Mouse (Mus musculus) cerebellum, adult 2 months (tissue): ENCODE data around the gene Gm10134. TPM values are rescaled to one million over a fixed set of nuclear protein-coding genes. Genes with fewer than 3 reads are reported as not detected.

ENCODE experiments used
- DNase-seq, 2 experiments: peaks; one replicate each; pipeline ENCODE4 v3.0.0; 2021
- H3K27ac ChIP-seq: fragments of 200-500 bp; 2 replicates; pipeline ENCODE4 v1.5.1; 2012; ENCODE audit warnings: low read length, control low read depth, inconsistent platforms; ENCODE audit not compliant: insufficient read depth
- H3K27me3 ChIP-seq: fragments of 200-500 bp; 2 replicates; pipeline ENCODE4 v1.6.1; 2012; ENCODE audit warnings: inconsistent platforms, mild to moderate bottlenecking, low read length, moderate library complexity; ENCODE audit not compliant: control insufficient read depth, insufficient read depth
- H3K4me1 ChIP-seq: fragments of 200-500 bp; 2 replicates; pipeline ENCODE4 v1.6.1; 2011; ENCODE audit warnings: low read length; ENCODE audit not compliant: control insufficient read depth, insufficient read depth
- H3K4me3 ChIP-seq: fragments of 200-500 bp; replicated peaks from 2 replicates; pipeline ENCODE3; 2011; ENCODE audit warnings: mild to moderate bottlenecking, low read depth, low read length, control low read depth; ENCODE audit not compliant: insufficient read depth
- CTCF ChIP-seq: fragments of 200-500 bp; IDR thresholded peaks from 2 replicates; pipeline ENCODE4 v1.5.1; 2011; ENCODE audit warnings: low read depth, mild to moderate bottlenecking, control low read depth, low read length, moderate library complexity, borderline replicate concordance; ENCODE audit not compliant: insufficient read depth
- POLR2A ChIP-seq: fragments of 200-500 bp; IDR thresholded peaks from 2 replicates; pipeline ENCODE4 v1.6.1; 2011; ENCODE audit warnings: low read length, control low read depth, borderline replicate concordance; ENCODE audit not compliant: insufficient read depth
- WGBS: fragments of 180-500 bp; shearing (Covaris S2); methylation state at CpG from one replicate; pipeline ENCODE4 v1.1.7; 2018; 5-methylcytosine and 5-hydroxymethylcytosine counted together
- polyA plus RNA-seq: library from polyadenylated mRNA; depleted of rRNA; stranded (reverse); fragments of >200 nt; gene quantifications from 2 replicates; pipeline ENCODE4 v1.2.3, GENCODE M21; 2012

Gm10134 gene
- polyA plus RNA-seq, 1 experiment = not detected

GRCm38 (mm10) chr2:28512798-28513401 lies 7.0 kb downstream of the Gm10134 start, which contains the start of gene Ralgds:
TSS of gene Ralgds (plus strand) at chr2:28513125.
- H3K27me3 ChIP-seq = no peaks in the 10 kb centered on the region
- DNase-seq = peak; percentile 84 to 88
- peaks cover 19% of the 10 kb centered on the region for H3K4me1 ChIP-seq
- under 1% methylated on average over 70 of the region's 71 CpGs for WGBS
- TF ChIP-seq CTCF = peak; percentile 52; the same call in 1 of the 2 replicates
- TF ChIP-seq POLR2A = peak; percentile 51; the same call in 1 of the 2 replicates
- peak within 1 kb of the TSS; percentile 79 for H3K27ac ChIP-seq
- H3K4me3 ChIP-seq = peak within 1 kb of the TSS; percentile 57

DNA sequence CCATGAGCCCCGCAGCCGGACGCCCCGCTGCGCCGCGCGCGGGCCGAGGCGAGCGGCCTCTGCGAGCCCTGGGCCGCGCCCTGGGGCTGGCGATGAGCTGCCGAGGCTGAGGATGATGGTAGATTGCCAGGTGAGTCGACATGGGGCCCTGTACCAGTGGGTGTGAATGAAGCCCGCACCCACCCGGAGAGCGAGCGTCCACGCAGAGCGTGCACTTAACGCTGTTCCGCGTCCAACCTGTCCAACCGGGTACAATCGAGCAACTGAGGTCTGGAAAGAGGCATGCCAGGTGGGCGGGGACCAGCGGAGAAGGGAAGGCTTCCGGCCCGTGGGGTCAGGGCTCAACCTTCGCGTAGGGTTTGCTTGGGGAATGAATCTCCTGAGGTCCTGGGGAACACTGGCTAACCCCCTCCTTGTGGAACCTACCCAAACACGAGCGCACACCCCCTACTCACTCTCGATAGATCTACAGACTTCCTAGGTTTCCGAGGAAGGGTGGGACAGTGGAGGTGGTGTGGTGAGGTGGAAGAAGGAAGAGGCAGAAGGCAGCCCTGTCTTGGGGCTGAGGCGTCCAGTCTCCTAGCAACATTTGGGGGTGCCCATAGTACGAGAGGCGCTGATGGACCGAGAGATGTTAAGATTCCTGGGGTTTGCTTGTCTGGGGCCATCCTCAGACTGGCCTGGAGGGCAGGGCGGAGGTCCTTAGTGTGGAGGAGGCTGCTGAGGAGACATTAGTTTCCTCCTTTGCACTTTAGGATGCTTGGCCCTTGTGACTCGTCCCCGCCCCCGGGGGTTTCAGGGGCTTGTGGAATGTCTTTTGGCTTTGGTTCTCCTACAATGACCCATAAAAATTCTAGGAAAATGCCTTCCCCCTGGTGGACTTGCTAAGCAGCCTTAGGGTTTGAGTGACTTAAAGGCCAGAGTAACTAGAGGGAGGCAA lies 7.8 kb downstream of the Gm10134 start:
- Histone ChIP-seq H3K4me3 (peak overlapping the region; percentile 57), H3K4me1 (peaks cover 20% of the 10 kb centered on the region), H3K27ac (peak overlapping the region; percentile 79), H3K27me3 (no peaks in the 10 kb centered on the region)
- WGBS = 4% methylated on average over 47 of the region's 47 CpGs
- TF ChIP-seq POLR2A (no peak), CTCF (no peak)
- peak; percentile 62 to 69 for DNase-seq

DNA sequence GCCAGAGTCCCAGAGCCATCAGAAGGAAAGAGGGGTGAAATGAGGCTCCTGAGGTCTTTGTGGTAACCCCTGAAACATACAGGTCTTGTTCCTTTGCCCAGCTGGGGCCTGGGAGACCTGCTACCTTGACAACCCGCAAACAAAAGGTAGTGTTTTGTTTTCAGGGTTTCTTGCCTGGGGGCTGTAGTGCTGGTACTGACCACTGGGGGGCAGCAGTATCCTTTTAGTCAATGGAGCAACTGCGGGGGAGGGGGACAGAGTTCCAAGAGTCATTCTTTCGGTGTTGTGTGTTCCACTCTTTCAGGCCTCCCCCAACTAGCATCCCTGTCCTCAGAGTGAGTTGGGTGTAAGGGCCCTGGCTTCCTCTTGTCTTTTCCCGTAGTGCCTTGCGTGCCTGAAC lies 8.6 kb downstream of the Gm10134 start:
- 8% methylated on average over 5 of the region's 5 CpGs for WGBS
- DNase-seq = peak; percentile 81 to 91
- H3K4me1 ChIP-seq = peaks cover 20% of the 10 kb centered on the region

DNA sequence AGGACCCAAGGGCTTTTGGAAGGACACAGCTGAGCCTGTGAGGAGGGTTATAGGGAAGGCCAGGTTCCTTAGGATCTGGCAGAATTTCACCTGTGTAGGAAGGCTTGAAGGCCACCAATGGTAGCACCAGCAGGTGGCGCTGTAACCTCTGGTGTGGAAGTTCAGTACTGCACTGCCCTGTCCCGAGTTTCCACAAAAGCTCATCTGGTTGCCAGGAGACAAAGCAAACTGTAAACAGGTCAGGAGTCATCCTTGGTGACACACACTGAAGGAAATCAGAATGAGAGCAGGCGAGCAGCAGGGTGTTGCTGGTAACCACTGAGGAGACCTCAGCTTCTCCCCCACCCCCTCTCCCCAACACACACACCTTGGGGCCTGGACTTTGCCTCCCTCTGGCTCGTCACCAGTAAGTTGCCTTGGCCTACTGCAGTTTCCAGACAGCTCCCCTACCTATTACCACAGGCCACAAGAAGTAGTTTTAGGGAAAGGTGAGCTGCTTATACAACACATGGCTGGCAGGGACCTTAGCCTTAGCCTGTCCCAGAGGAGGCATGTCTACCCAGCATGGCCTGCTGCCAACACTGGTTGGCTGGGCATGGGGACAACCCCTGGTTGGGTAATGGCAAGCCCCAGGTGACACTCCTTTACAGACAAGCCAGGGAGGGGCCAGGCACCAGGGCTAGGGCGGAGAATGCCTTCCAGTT lies 11.5 kb downstream of the Gm10134 start:
- TF ChIP-seq POLR2A (no peak), CTCF (peak; percentile 90)

More for the DNA sequence above, 8.6 kb downstream of the Gm10134 start:
- Histone ChIP-seq H3K27ac (no peak overlapping the region), H3K4me3 (peak overlapping the region; percentile 57), H3K27me3 (no peaks in the 10 kb centered on the region)
- peak; percentile 93 for TF ChIP-seq CTCF
- TF ChIP-seq POLR2A = no peak

DNA sequence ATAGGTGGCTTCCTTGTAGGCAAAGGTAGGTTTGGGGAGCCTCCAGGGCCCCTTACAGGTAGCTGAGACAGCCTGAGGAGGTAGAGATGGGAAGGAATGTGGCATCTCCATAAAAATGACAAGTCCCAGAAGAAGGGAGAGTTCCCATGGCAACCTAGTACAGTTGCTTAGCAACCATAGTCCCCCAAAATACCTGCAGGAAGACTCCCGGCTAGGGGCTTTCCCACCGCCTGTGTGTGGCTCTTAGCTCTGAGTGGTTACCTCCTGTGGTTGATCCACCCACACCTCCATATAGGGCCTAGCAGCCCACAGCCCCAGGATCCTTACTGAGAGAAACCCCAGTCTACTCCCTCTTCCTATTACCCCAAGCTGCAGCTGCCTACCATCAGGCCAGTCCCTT lies 12.3 kb downstream of the Gm10134 start:
- Histone ChIP-seq H3K4me1 (peaks cover 48% of the 10 kb centered on the region), H3K27me3 (no peaks in the 10 kb centered on the region), H3K4me3 (no peak overlapping the region), H3K27ac (no peak overlapping the region)
- no peak for DNase-seq
- WGBS = 33% methylated on average over 2 of the region's 2 CpGs
- TF ChIP-seq CTCF (no peak), POLR2A (no peak)

More for the DNA sequence above, 11.5 kb downstream of the Gm10134 start:
- no peaks in the 10 kb centered on the region for H3K27me3 ChIP-seq
- DNase-seq = peak; percentile 68 to 78
- no peak overlapping the region for H3K4me3 ChIP-seq
- WGBS = 50% methylated on average over 5 of the region's 5 CpGs
- peaks cover 44% of the 10 kb centered on the region for H3K4me1 ChIP-seq
- H3K27ac ChIP-seq = no peak overlapping the region

- H3K4me3 ChIP-seq = no peak overlapping the region
- no peak for TF ChIP-seq POLR2A
- no peak for TF ChIP-seq CTCF
- 5% methylated on average over 5 of the region's 5 CpGs for WGBS
- H3K4me1 ChIP-seq = peaks cover 61% of the 10 kb centered on the region
- peak overlapping the region; percentile 86 for H3K27ac ChIP-seq
- H3K27me3 ChIP-seq = no peaks in the 10 kb centered on the region
- DNase-seq = peak; percentile 75 to 82
Observed at GRCm38 (mm10) chr2:28520581-28520980, 14.7 kb downstream of the Gm10134 start.

- no peak for TF ChIP-seq POLR2A
- TF ChIP-seq CTCF = no peak
- no peaks in the 10 kb centered on the region for H3K27me3 ChIP-seq
- DNase-seq = peak; percentile 67 to 73
- no peak overlapping the region for H3K4me3 ChIP-seq
- H3K27ac ChIP-seq = peak overlapping the region; percentile 86
- 16% methylated on average over 6 of the region's 6 CpGs for WGBS
- H3K4me1 ChIP-seq = peaks cover 67% of the 10 kb centered on the region
Observed at GRCm38 (mm10) chr2:28521571-28522151, 15.8 kb downstream of the Gm10134 start.
